15 mouse cellular contexts compared by ENCODE assay signal in the genomic region with DNA sequence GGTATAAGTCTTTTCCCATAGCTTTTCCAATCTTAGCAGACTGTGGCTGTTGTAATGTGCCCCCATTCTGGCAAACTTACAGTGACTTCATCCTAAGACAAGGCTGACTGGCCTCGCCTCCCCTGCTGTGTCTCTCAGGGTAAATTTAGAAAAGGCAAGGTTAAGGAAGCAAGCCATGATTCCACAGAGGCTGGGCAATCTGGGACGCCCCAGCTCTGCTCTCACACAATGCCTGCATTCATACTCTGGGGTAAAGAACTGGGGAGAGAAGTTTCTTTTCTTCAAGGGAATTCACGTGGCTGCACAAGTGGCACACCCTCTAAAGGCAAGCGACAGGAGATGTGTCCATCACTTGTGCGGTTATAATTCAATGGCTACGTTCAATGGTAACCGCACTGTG.
A peak's percentile ranks its signal among the peaks of the same experiment; 100 is the strongest.
DNase-seq lines count a peak whose midpoint lies in the region; ATAC-seq and TF ChIP-seq lines count a peak whose summit lies in the region.
"Had no signal": no experiment of that assay in that cellular context is flagged by ENCODE, and none has a peak within 500 bp of the region (broad histone marks: within the 10 kb centered on the region; RNA-seq: fewer than 3 reads in every experiment).

No protein-coding gene starts in this region.

- no peaks in the 10 kb centered on the region for H3K9me3 ChIP-seq in midbrain, embryonic 11.5 days (ENCODE audit: control insufficient read depth, low read length)
- H3K9me3 ChIP-seq in midbrain, embryonic 16.5 days (replicated peaks; ENCODE audit: control insufficient read depth, low read length, poor library complexity, severe bottlenecking) = no peaks in the 10 kb centered on the region
- H3K9me3 ChIP-seq in forebrain, embryonic 13.5 days (replicated peaks) = no peaks in the 10 kb centered on the region
- H3K9me3 ChIP-seq in hindbrain, postnatal 0 days (ENCODE audit: low read length) = no peaks in the 10 kb centered on the region
- H3K9me3 ChIP-seq: embryonic facial prominence, embryonic 13.5 days; G1E had no signal

- H3K4me2 ChIP-seq in midbrain, embryonic 11.5 days = no peak overlapping the region
- H3K4me2 ChIP-seq in midbrain, embryonic 16.5 days (ENCODE audit: low read length) = no peak overlapping the region
- peak overlapping the region; percentile 37 for H3K4me2 ChIP-seq in forebrain, embryonic 13.5 days
- no peak overlapping the region for H3K4me2 ChIP-seq in hindbrain, postnatal 0 days (ENCODE audit: low read depth, low read length)
- H3K4me2 ChIP-seq: embryonic facial prominence, embryonic 13.5 days; lung, embryonic 14.5 days had no signal

- H3K27me3 ChIP-seq in midbrain, embryonic 11.5 days (ENCODE audit: control insufficient read depth, insufficient read depth, low read length) = no peaks in the 10 kb centered on the region
- H3K27me3 ChIP-seq in midbrain, embryonic 16.5 days (ENCODE audit: control insufficient read depth, insufficient read depth, low read depth, low read length) = no peaks in the 10 kb centered on the region
- no peaks in the 10 kb centered on the region for H3K27me3 ChIP-seq in forebrain, embryonic 13.5 days
- no peaks in the 10 kb centered on the region for H3K27me3 ChIP-seq in hindbrain, postnatal 0 days (ENCODE audit: insufficient read depth, low read length)
- H3K27me3 ChIP-seq: embryonic facial prominence, embryonic 13.5 days had no signal

- TF ChIP-seq CTCF in hindbrain, postnatal 0 days (IDR thresholded peaks at IDR 0.05; ENCODE audit: low read depth) = no peak

- DNase-seq in midbrain, embryonic 11.5 days (ENCODE audit: low spot score, missing footprints) = no peak
- DNase-seq in hindbrain, postnatal 0 days (ENCODE audit: low spot score) = peak; percentile 23
- DNase-seq in cerebellum, postnatal 14 days = no peak
- DNase-seq in heart, postnatal 4 days = no peak
- no peak for DNase-seq in cerebellum, adult 11-12 months
- DNase-seq: cerebellum, adult 9-10 months; gastrocnemius, postnatal 10 days; heart, postnatal 10 days; kidney, adult 2 months; liver; lung, embryonic 14.5 days had no signal

- WGBS in midbrain, embryonic 11.5 days = 50% methylated on average over 7 of the region's 7 CpGs
- 28% methylated on average over 7 of the region's 7 CpGs for WGBS in midbrain, embryonic 16.5 days
- 16% methylated on average over 7 of the region's 7 CpGs for WGBS in forebrain, embryonic 13.5 days
- WGBS in hindbrain, postnatal 0 days = 33% methylated on average over 7 of the region's 7 CpGs

- peak; percentile 4; the same call in 1 of the 2 replicates for ATAC-seq in midbrain, embryonic 11.5 days (ENCODE audit: low FRiP score)
- ATAC-seq in midbrain, embryonic 16.5 days = no peak
- ATAC-seq in forebrain, embryonic 13.5 days = peak; percentile 5; the same call in 1 of the 2 replicates
- ATAC-seq in hindbrain, postnatal 0 days = peak; percentile 22

- H3K27ac ChIP-seq in midbrain, embryonic 11.5 days (ENCODE audit: low read depth, low read length) = no peak overlapping the region
- H3K27ac ChIP-seq in midbrain, embryonic 16.5 days (ENCODE audit: low read length) = no peak overlapping the region
- peak overlapping the region; percentile 68 for H3K27ac ChIP-seq in forebrain, embryonic 13.5 days
- H3K27ac ChIP-seq in hindbrain, postnatal 0 days = peak overlapping the region; percentile 49; the same call in 1 of the 2 replicates
- H3K27ac ChIP-seq: embryonic facial prominence, embryonic 13.5 days had no signal

- H3K4me1 ChIP-seq in midbrain, embryonic 11.5 days (ENCODE audit: control insufficient read depth, insufficient read depth, low read length) = peaks cover 28% of the 10 kb centered on the region
- peaks cover 28% of the 10 kb centered on the region for H3K4me1 ChIP-seq in midbrain, embryonic 16.5 days (ENCODE audit: control insufficient read depth, insufficient read depth, low read length)
- peaks cover 62% of the 10 kb centered on the region for H3K4me1 ChIP-seq in forebrain, embryonic 13.5 days
- peaks cover 14% of the 10 kb centered on the region for H3K4me1 ChIP-seq in hindbrain, postnatal 0 days (ENCODE audit: insufficient read depth, low read length)

- H3K4me3 ChIP-seq in midbrain, embryonic 11.5 days (ENCODE audit: low read depth, low read length) = no peak overlapping the region
- no peak overlapping the region for H3K4me3 ChIP-seq in midbrain, embryonic 16.5 days (ENCODE audit: low read depth, low read length)
- H3K4me3 ChIP-seq in forebrain, embryonic 13.5 days = no peak overlapping the region
- no peak overlapping the region for H3K4me3 ChIP-seq in hindbrain, postnatal 0 days (ENCODE audit: low read length)
- H3K4me3 ChIP-seq: embryonic facial prominence, embryonic 13.5 days had no signal

- no peak overlapping the region for H3K9ac ChIP-seq in midbrain, embryonic 11.5 days (ENCODE audit: low read length)
- H3K9ac ChIP-seq in midbrain, embryonic 16.5 days (ENCODE audit: low read depth, low read length) = no peak overlapping the region
- H3K9ac ChIP-seq in forebrain, embryonic 13.5 days = no peak overlapping the region
- no peak overlapping the region for H3K9ac ChIP-seq in hindbrain, postnatal 0 days (replicated peaks; ENCODE audit: low read length)
- H3K9ac ChIP-seq: embryonic facial prominence, embryonic 13.5 days; lung, embryonic 14.5 days had no signal

- no peaks in the 10 kb centered on the region for H3K36me3 ChIP-seq in midbrain, embryonic 11.5 days (ENCODE audit: control insufficient read depth, insufficient read depth, low read length)
- H3K36me3 ChIP-seq in midbrain, embryonic 16.5 days (ENCODE audit: control insufficient read depth, insufficient read depth, low read length) = peaks cover 2% of the 10 kb centered on the region; the same call in 1 of the 2 replicates
- H3K36me3 ChIP-seq in forebrain, embryonic 13.5 days (ENCODE audit: poor library complexity, severe bottlenecking) = 0 out of 2 replicates have a peak, but pooled peaks cover 5% of the 10 kb centered on the region
- no peaks in the 10 kb centered on the region for H3K36me3 ChIP-seq in hindbrain, postnatal 0 days (ENCODE audit: insufficient read depth, low read length)
- H3K36me3 ChIP-seq: embryonic facial prominence, embryonic 13.5 days had no signal

Comparison
In these comparisons a context has a peak if more than half of its experiments do, and no peak if none do; other contexts are left out.
1. H3K27ac ChIP-seq: peak in forebrain, embryonic 13.5 days (single experiment) and hindbrain, postnatal 0 days (single experiment); none in midbrain, embryonic 11.5 days (single experiment) and midbrain, embryonic 16.5 days (single experiment).